Mouse (Mus musculus): ENCODE measurements around the gene Scnm1.

Scnm1 gene

GRCm38 (mm10) chr3:95133680-95134101, at the start of gene Scnm1, which contains the start of gene Lysmd1:
Gene Scnm1 (minus strand): TSS chr3:95134011.
Gene Lysmd1 (plus strand): TSS chr3:95134088.
- DNase-seq = peak; percentile 97

- DNase-seq = no peak
Observed at GRCm38 (mm10) chr3:95181841-95182240, 48.0 kb upstream of the Scnm1 start.

GRCm38 (mm10) chr3:95179890-95180289, 46.1 kb upstream of the Scnm1 start:
- no peak for DNase-seq

- DNase-seq = no peak
Observed at GRCm38 (mm10) chr3:95178948-95179347, 45.1 kb upstream of the Scnm1 start.

GRCm38 (mm10) chr3:95177583-95177982, 43.8 kb upstream of the Scnm1 start:
- no peak for DNase-seq

GRCm38 (mm10) chr3:95176500-95176899, 42.7 kb upstream of the Scnm1 start:
- DNase-seq = no peak

- peak; percentile 84 for DNase-seq
Observed at GRCm38 (mm10) chr3:95174011-95174592, 40.3 kb upstream of the Scnm1 start.

GRCm38 (mm10) chr3:95173256-95173949, 39.6 kb upstream of the Scnm1 start:
- DNase-seq = peak; percentile 43

GRCm38 (mm10) chr3:95172526-95173255, 38.9 kb upstream of the Scnm1 start:
- DNase-seq = peak; percentile 10

GRCm38 (mm10) chr3:95171105-95171504, 37.3 kb upstream of the Scnm1 start:
- no peak for DNase-seq

- no peak for DNase-seq
Observed at GRCm38 (mm10) chr3:95169996-95170395, 36.2 kb upstream of the Scnm1 start.

- no peak for DNase-seq
Observed at GRCm38 (mm10) chr3:95164840-95165239, 31.0 kb upstream of the Scnm1 start.

GRCm38 (mm10) chr3:95164256-95164550, 30.4 kb upstream of the Scnm1 start:
- no peak for DNase-seq

- DNase-seq = no peak
Observed at GRCm38 (mm10) chr3:95163419-95164255, 29.8 kb upstream of the Scnm1 start.

GRCm38 (mm10) chr3:95162345-95162628, 28.5 kb upstream of the Scnm1 start:
- no peak for DNase-seq

- DNase-seq = peak; percentile 20
Observed at GRCm38 (mm10) chr3:95161618-95162344, 28.0 kb upstream of the Scnm1 start.

- peak; percentile 50 for DNase-seq
Observed at GRCm38 (mm10) chr3:95161041-95161551, 27.3 kb upstream of the Scnm1 start.

- peak; percentile 95 for DNase-seq
Observed at GRCm38 (mm10) chr3:95159987-95160963, 26.5 kb upstream of the Scnm1 start, which contains the start of gene Sema6c. Gene Sema6c (plus strand): TSS chr3:95160457.

GRCm38 (mm10) chr3:95159511-95159986, 25.7 kb upstream of the Scnm1 start:
- no peak for DNase-seq

GRCm38 (mm10) chr3:95153874-95154273, 20.1 kb upstream of the Scnm1 start:
- DNase-seq = no peak

- DNase-seq = peak; percentile 26
Observed at GRCm38 (mm10) chr3:95147924-95148323, 14.1 kb upstream of the Scnm1 start.

Data from embryo, embryonic 11 days (tissue).